Mouse (Mus musculus) left cerebral cortex, adult 8-10 months (tissue): ENCODE results near the gene Lage3. TPM values are rescaled to one million over a fixed set of nuclear protein-coding genes. Genes with fewer than 3 reads are reported as not detected.

Source experiments
- microRNA-seq, 2 experiments: library from miRNA; unstranded; fragments of <30 nt; microRNA quantifications; one replicate each; pipeline ENCODE4 v1.2.0; 2022
- total RNA-seq, 4 experiments: library from RNA; stranded (reverse); gene quantifications; 2 replicates each; pipeline ENCODE4 v1.2.4; 2022

Gene Lage3
- total RNA-seq, 4 experiments from 2014 or later: 22.3 to 28.7 (median 25.7) TPM

Small RNA genes lying within 50 kb of the gene (microRNA-seq; reads per million reads assigned to microRNA genes)
- gene Mir7092: 0 reads per million in 2 experiments

Other genes with a start within 250 kb of the Lage3 start
- 1 to 10 TPM in 1 of 4 experiments, under 1 TPM in 1, not detected in 2; 0.59 to 2.5 TPM for gene Opn1mw, start 226.2 kb downstream of the Lage3 start, total RNA-seq
- 10 to 100 TPM; 87.7 to 95.0 (median 90.3) TPM for gene Mecp2, start 218.3 kb downstream of the Lage3 start, total RNA-seq
- not detected for gene Tex28, start 185.8 kb downstream of the Lage3 start, total RNA-seq
- not detected for gene Tktl1, start 176.4 kb downstream of the Lage3 start, total RNA-seq
- gene Flna, start 103.8 kb downstream of the Lage3 start, total RNA-seq: 10 to 100 TPM; 48.4 to 70.4 (median 61.4) TPM
- 10 to 100 TPM; 33.5 to 39.5 (median 38.8) TPM for gene Emd, start 98.9 kb downstream of the Lage3 start, total RNA-seq
- 100 to 1,000 TPM; 134 to 270 (median 185) TPM for gene Rpl10, start 82.8 kb downstream of the Lage3 start, total RNA-seq
- 10 to 100 TPM; 60.9 to 67.1 (median 63.8) TPM for gene Taz, start 71.7 kb downstream of the Lage3 start, total RNA-seq
- gene Dnase1l1, start 71.3 kb downstream of the Lage3 start, total RNA-seq: 1 to 10 TPM; 1.8 to 5.0 (median 3.1) TPM
- 100 to 1,000 TPM; 362 to 373 (median 369) TPM for gene Atp6ap1, start 56.5 kb downstream of the Lage3 start, total RNA-seq
- 100 to 1,000 TPM; 615 to 673 (median 650) TPM for gene Gdi1, start 48.6 kb downstream of the Lage3 start, total RNA-seq
- gene Fam50a, start 40.6 kb downstream of the Lage3 start, total RNA-seq: 10 to 100 TPM; 31.3 to 37.6 (median 33.6) TPM
- 10 to 100 TPM; 21.6 to 29.4 (median 25.8) TPM for gene Plxna3, start 24.6 kb downstream of the Lage3 start, total RNA-seq
- gene Ubl4a, start 19.6 kb upstream of the Lage3 start, total RNA-seq: 10 to 100 TPM; 62.8 to 70.3 (median 68.1) TPM
- 1 to 10 TPM; 2.8 to 4.5 (median 3.7) TPM for gene Slc10a3, start 19.7 kb upstream of the Lage3 start, total RNA-seq
- 10 to 100 TPM; 16.8 to 29.9 (median 20.9) TPM for gene Fam3a, start 39.7 kb upstream of the Lage3 start, total RNA-seq
- 10 to 100 TPM; 47.2 to 59.1 (median 51.5) TPM for gene Ikbkg, start 39.7 kb upstream of the Lage3 start, total RNA-seq
- 10 to 100 TPM; 32.6 to 42.0 (median 37.0) TPM for gene G6pdx, start 75.6 kb upstream of the Lage3 start, total RNA-seq
- not detected for gene Gm6880, start 127.8 kb upstream of the Lage3 start, total RNA-seq
- not detected for gene Olfr1326-ps1, start 221.3 kb upstream of the Lage3 start, total RNA-seq
- not detected for gene Olfr1325, start 239.1 kb upstream of the Lage3 start, total RNA-seq